Mouse (Mus musculus): Measurements from ENCODE around the gene Cc2d2a. TPM values are rescaled to one million over a fixed set of nuclear protein-coding genes. Genes with fewer than 3 reads are reported as not detected.

The Cc2d2a gene
- polyA plus RNA-seq, 1 experiment from 2014 or later = 9.2 TPM

- Histone ChIP-seq H3K27me3 (no peaks in the 10 kb centered on the region), H3K36me3 (peaks cover 32% of the 10 kb centered on the region), H3K9me3 (replicated peaks) (no peaks in the 10 kb centered on the region), H3K4me1 (replicated peaks) (0 out of 2 replicates have a peak, but pooled peaks cover 3% of the 10 kb centered on the region), H3K9ac (no peak overlapping the region), H3K4me2 (no peak overlapping the region), H3K4me3 (no peak overlapping the region), H3K27ac (no peak overlapping the region)
- no peak for ATAC-seq (replicated peaks; ENCODE audit: insufficient number of reproducible peaks, insufficient read depth, low FRiP score, low read depth)
- WGBS = 79% methylated on average over 8 of the region's 8 CpGs
Measured at GRCm38 (mm10) chr5:43732381-43732780, 70.2 kb downstream of the Cc2d2a start.

DNA sequence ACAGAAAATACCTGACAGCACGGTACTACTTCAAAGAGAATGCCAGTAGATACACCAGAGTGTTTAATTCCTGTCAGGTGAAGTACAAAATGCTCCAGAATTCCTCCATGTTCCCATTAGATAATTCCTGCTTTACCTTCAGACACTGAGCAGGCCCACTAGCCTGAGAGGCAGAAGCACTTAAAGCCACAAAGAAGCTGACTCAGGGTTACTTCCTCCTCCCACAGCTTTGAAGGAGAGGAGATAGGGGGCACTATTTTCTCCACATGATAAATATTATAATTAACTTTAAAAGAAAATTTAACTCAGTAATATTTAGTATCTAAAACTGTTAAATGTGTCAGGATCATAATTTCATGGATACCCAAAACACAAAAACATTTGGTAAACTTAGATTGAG, 82.0 kb downstream of the Cc2d2a start:
- Histone ChIP-seq H3K4me3 (no peak overlapping the region), H3K4me2 (no peak overlapping the region), H3K36me3 (peaks cover 39% of the 10 kb centered on the region), H3K27ac (no peak overlapping the region), H3K9ac (no peak overlapping the region), H3K9me3 (replicated peaks) (no peaks in the 10 kb centered on the region), H3K27me3 (no peaks in the 10 kb centered on the region), H3K4me1 (replicated peaks) (no peaks in the 10 kb centered on the region)
- no peak for ATAC-seq (replicated peaks; ENCODE audit: insufficient number of reproducible peaks, insufficient read depth, low FRiP score, low read depth)
- 87% methylated on average over 1 of the region's 1 CpGs for WGBS

DNA sequence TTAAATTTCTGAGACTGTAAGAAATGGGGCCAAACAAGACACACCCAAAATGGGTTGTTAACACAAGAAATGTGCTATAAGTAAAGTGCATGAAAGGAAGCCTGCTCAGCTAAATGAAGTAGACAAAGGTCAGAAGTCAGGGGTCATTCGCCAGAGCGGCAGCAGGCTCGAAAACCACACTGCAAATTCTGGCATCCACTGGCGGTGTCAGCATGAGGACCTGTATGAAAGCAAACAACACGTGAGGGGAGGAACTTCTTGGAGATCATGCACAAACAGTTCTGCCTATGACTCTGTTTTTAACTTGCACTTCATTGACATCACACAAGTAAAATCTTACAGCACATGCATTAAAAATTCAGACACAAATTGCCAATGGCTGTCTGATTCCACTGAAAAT, 83.0 kb downstream of the Cc2d2a start:
- Histone ChIP-seq H3K27ac (no peak overlapping the region), H3K4me3 (no peak overlapping the region), H3K4me2 (no peak overlapping the region), H3K4me1 (replicated peaks) (no peaks in the 10 kb centered on the region), H3K27me3 (no peaks in the 10 kb centered on the region), H3K9ac (no peak overlapping the region), H3K9me3 (replicated peaks) (no peaks in the 10 kb centered on the region), H3K36me3 (peaks cover 37% of the 10 kb centered on the region)
- no peak for ATAC-seq (replicated peaks; ENCODE audit: insufficient number of reproducible peaks, insufficient read depth, low FRiP score, low read depth)
- WGBS = 71% methylated on average over 5 of the region's 5 CpGs

- no peaks in the 10 kb centered on the region for H3K9me3 ChIP-seq (replicated peaks)
- no peak overlapping the region for H3K4me2 ChIP-seq
- ATAC-seq (replicated peaks; ENCODE audit: insufficient number of reproducible peaks, insufficient read depth, low FRiP score, low read depth) = no peak
- no peaks in the 10 kb centered on the region for H3K27me3 ChIP-seq
- no peaks in the 10 kb centered on the region for H3K4me1 ChIP-seq (replicated peaks)
- H3K27ac ChIP-seq = no peak overlapping the region
- H3K9ac ChIP-seq = no peak overlapping the region
- peaks cover 19% of the 10 kb centered on the region for H3K36me3 ChIP-seq
- H3K4me3 ChIP-seq = no peak overlapping the region
- 90% methylated on average over 4 of the region's 4 CpGs for WGBS
Measured at GRCm38 (mm10) chr5:43748039-43748438, 85.9 kb downstream of the Cc2d2a start.

- H3K4me2 ChIP-seq = no peak overlapping the region
- ATAC-seq (replicated peaks; ENCODE audit: insufficient number of reproducible peaks, insufficient read depth, low FRiP score, low read depth) = no peak
- no peak overlapping the region for H3K9ac ChIP-seq
- H3K27ac ChIP-seq = no peak overlapping the region
- H3K27me3 ChIP-seq = no peaks in the 10 kb centered on the region
- WGBS = 82% methylated on average over 3 of the region's 3 CpGs
- H3K4me3 ChIP-seq = no peak overlapping the region
- no peaks in the 10 kb centered on the region for H3K9me3 ChIP-seq (replicated peaks)
- peaks cover 15% of the 10 kb centered on the region for H3K36me3 ChIP-seq
- no peaks in the 10 kb centered on the region for H3K4me1 ChIP-seq (replicated peaks)
Measured at GRCm38 (mm10) chr5:43749092-43749491, 86.9 kb downstream of the Cc2d2a start.

- no peak for ATAC-seq (replicated peaks; ENCODE audit: insufficient number of reproducible peaks, insufficient read depth, low FRiP score, low read depth)
- Histone ChIP-seq H3K9me3 (replicated peaks) (no peaks in the 10 kb centered on the region), H3K36me3 (peaks cover 29% of the 10 kb centered on the region), H3K4me3 (no peak overlapping the region), H3K9ac (no peak overlapping the region), H3K4me1 (replicated peaks) (peaks cover 4% of the 10 kb centered on the region), H3K27me3 (no peaks in the 10 kb centered on the region), H3K27ac (no peak overlapping the region), H3K4me2 (no peak overlapping the region)
- WGBS = 75% methylated on average over 3 of the region's 3 CpGs
Measured at GRCm38 (mm10) chr5:43770618-43771354, 108.6 kb downstream of the Cc2d2a start.

DNA sequence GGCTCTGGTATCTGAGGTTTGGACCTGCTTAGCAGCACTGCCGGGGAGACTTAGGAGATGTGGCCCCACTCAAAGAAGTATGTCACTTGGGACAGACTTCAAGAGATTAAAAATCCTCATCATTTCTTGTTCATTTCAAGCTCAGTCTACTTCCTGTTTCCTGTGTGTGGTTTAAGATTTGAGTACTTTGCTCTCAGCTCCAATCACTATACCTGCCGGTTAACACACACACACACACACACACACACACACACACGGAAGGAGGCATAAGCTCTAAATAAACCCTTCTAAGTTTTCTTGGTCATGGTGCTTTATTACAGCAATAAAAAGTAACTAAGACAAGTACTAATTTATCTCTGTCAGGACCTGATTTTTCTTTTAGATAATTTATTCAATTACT, 109.4 kb downstream of the Cc2d2a start:
- peaks cover 8% of the 10 kb centered on the region for H3K4me1 ChIP-seq (replicated peaks)
- peaks cover 27% of the 10 kb centered on the region for H3K36me3 ChIP-seq
- H3K9ac ChIP-seq = no peak overlapping the region
- no peaks in the 10 kb centered on the region for H3K27me3 ChIP-seq
- 80% methylated on average over 3 of the region's 3 CpGs for WGBS
- H3K4me2 ChIP-seq = no peak overlapping the region
- no peak for ATAC-seq (replicated peaks; ENCODE audit: insufficient number of reproducible peaks, insufficient read depth, low FRiP score, low read depth)
- H3K4me3 ChIP-seq = no peak overlapping the region
- no peak overlapping the region for H3K27ac ChIP-seq
- no peaks in the 10 kb centered on the region for H3K9me3 ChIP-seq (replicated peaks)

- Histone ChIP-seq H3K4me1 (replicated peaks) (peaks cover 22% of the 10 kb centered on the region), H3K27me3 (no peaks in the 10 kb centered on the region), H3K27ac (peak overlapping the region; percentile 41; the same call in 1 of the 2 replicates), H3K4me2 (no peak overlapping the region), H3K4me3 (no peak overlapping the region), H3K36me3 (no peaks in the 10 kb centered on the region), H3K9me3 (replicated peaks) (no peaks in the 10 kb centered on the region), H3K9ac (no peak overlapping the region)
- no peak for ATAC-seq (replicated peaks; ENCODE audit: insufficient number of reproducible peaks, insufficient read depth, low FRiP score, low read depth)
Measured at GRCm38 (mm10) chr5:43776407-43776806, 114.3 kb downstream of the Cc2d2a start.

- Histone ChIP-seq H3K4me1 (replicated peaks) (peaks cover 22% of the 10 kb centered on the region), H3K27ac (peak overlapping the region; percentile 41; the same call in 1 of the 2 replicates), H3K4me2 (no peak overlapping the region), H3K36me3 (no peaks in the 10 kb centered on the region), H3K9ac (no peak overlapping the region), H3K27me3 (no peaks in the 10 kb centered on the region), H3K4me3 (no peak overlapping the region), H3K9me3 (replicated peaks) (no peaks in the 10 kb centered on the region)
- 14% methylated on average over 1 of the region's 1 CpGs for WGBS
- no peak for ATAC-seq (replicated peaks; ENCODE audit: insufficient number of reproducible peaks, insufficient read depth, low FRiP score, low read depth)
Measured at GRCm38 (mm10) chr5:43776993-43777392, 114.8 kb downstream of the Cc2d2a start.

GRCm38 (mm10) chr5:43778583-43778982, 116.4 kb downstream of the Cc2d2a start:
- H3K9me3 ChIP-seq (replicated peaks) = no peaks in the 10 kb centered on the region
- 78% methylated on average over 3 of the region's 3 CpGs for WGBS
- H3K27me3 ChIP-seq = no peaks in the 10 kb centered on the region
- peaks cover 26% of the 10 kb centered on the region for H3K4me1 ChIP-seq (replicated peaks)
- H3K36me3 ChIP-seq = no peaks in the 10 kb centered on the region
- no peak overlapping the region for H3K9ac ChIP-seq
- H3K27ac ChIP-seq = no peak overlapping the region
- no peak overlapping the region for H3K4me2 ChIP-seq
- H3K4me3 ChIP-seq = no peak overlapping the region
- no peak for ATAC-seq (replicated peaks; ENCODE audit: insufficient number of reproducible peaks, insufficient read depth, low FRiP score, low read depth)

- Histone ChIP-seq H3K36me3 (no peaks in the 10 kb centered on the region), H3K9ac (peak overlapping the region; percentile 97), H3K27me3 (no peaks in the 10 kb centered on the region), H3K27ac (peak overlapping the region; percentile 92), H3K4me3 (peak overlapping the region; percentile 94), H3K9me3 (replicated peaks) (no peaks in the 10 kb centered on the region), H3K4me2 (peak overlapping the region; percentile 79), H3K4me1 (replicated peaks) (peaks cover 19% of the 10 kb centered on the region)
- ATAC-seq (replicated peaks; ENCODE audit: insufficient number of reproducible peaks, insufficient read depth, low FRiP score, low read depth) = peak; percentile 66
- 0% methylated on average over 57 of the region's 61 CpGs for WGBS
Measured at GRCm38 (mm10) chr5:43781423-43781976, 119.4 kb downstream of the Cc2d2a start.

Measured in heart, embryonic 15.5 days (tissue).